Mouse (Mus musculus) neural tube, embryonic 12.5 days (tissue): Measurements from ENCODE around the gene 4930412O13Rik. TPM values are rescaled to one million over a fixed set of nuclear protein-coding genes. Genes with fewer than 3 reads are reported as not detected.

Source experiments
- ATAC-seq: fragments of 200-750 bp; cut with Nextera tagmentation; 2 replicates; pipeline ENCODE4 v1.8.0; 2017; ENCODE audit warnings: low read depth, mild to moderate bottlenecking, moderate TSS enrichment, moderate library complexity; ENCODE audit not compliant: low FRiP score
- H3K27ac ChIP-seq: fragments of 300-500 bp; sonication (generic); 2 replicates; pipeline ENCODE4 v1.5.1; 2016
- H3K27me3 ChIP-seq: fragments of 300-500 bp; sonication (generic); replicated peaks from 2 replicates; pipeline ENCODE4 v1.6.1; 2016; ENCODE audit warnings: mild to moderate bottlenecking
- H3K36me3 ChIP-seq: fragments of 300-500 bp; sonication (generic); 2 replicates; pipeline ENCODE4 v1.6.1; 2016; ENCODE audit warnings: mild to moderate bottlenecking
- H3K4me1 ChIP-seq: fragments of 300-500 bp; sonication (generic); 2 replicates; pipeline ENCODE4 v1.6.1; 2016
- H3K4me2 ChIP-seq: fragments of 300-500 bp; sonication (generic); replicated peaks from 2 replicates; pipeline ENCODE4 v1.6.1; 2016; ENCODE audit warnings: mild to moderate bottlenecking
- H3K4me3 ChIP-seq: fragments of 300-500 bp; sonication (generic); 2 replicates; pipeline ENCODE4 v1.5.1; 2016
- H3K9ac ChIP-seq: fragments of 300-500 bp; sonication (generic); 2 replicates; pipeline ENCODE4 v1.6.1; 2016; ENCODE audit warnings: mild to moderate bottlenecking
- H3K9me3 ChIP-seq: fragments of 300-500 bp; sonication (generic); 2 replicates; pipeline ENCODE4 v1.6.1; 2016; ENCODE audit warnings: mild to moderate bottlenecking
- WGBS: fragments of 180-500 bp; shearing (Covaris S2); methylation state at CpG from one replicate; pipeline ENCODE4 v1.1.7; 2016; 5-methylcytosine and 5-hydroxymethylcytosine counted together
- polyA plus RNA-seq: library from polyadenylated mRNA; unstranded; fragments of >200 nt; fragmentation: Nextera tagmentation; extraction: Ambion mirVana; gene quantifications from 2 replicates; pipeline ENCODE4 v1.2.1, GENCODE M21; 2016

4930412O13Rik gene
- polyA plus RNA-seq: 0.23 and 0.72 TPM in 2 replicates

DNA sequence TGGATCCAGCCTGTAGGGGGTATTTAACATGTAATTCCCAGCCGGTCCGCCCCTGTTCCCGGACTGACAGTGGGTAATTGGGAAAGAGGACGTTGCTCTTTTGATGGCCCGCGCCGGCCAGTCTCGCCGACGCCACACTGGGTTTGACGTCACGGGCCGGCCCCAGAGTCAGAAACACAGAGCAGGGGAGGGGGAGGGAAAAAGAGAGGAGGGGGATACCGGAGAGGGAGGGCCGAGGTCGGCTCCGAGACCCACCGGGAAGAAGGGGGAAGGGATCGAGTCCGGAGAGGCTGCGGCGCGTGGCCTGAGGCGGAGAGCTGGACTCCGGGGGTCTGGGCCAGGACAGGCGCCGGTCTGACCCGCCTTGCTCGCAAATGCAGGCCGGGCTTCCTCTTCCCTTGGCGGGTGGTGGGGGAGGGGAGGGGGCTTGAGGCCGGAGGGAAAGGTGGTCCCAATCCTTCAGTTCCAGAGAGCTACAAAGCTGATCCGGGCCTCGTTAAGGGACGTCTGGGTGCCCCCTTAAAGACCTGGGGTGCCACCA is at the start of gene 4930412O13Rik:
Gene 4930412O13Rik, plus strand, starts transcription at position 202 of the 541 bp plus-strand sequence.
- Histone ChIP-seq H3K4me1 (peaks cover 32% of the 10 kb centered on the region), H3K27ac (no peak within 1 kb of the TSS), H3K27me3 (peaks cover 94% of the 10 kb centered on the region), H3K9me3 (no peaks in the 10 kb centered on the region), H3K36me3 (no peaks in the 10 kb centered on the region), H3K4me3 (peak within 1 kb of the TSS; percentile 20), H3K9ac (0 out of 2 replicates have a peak within 1 kb of the TSS, but pooled peaks have one; percentile 21), H3K4me2 (peak within 1 kb of the TSS; percentile 78)
- no peak for ATAC-seq
- WGBS: under 1% methylated on average over 34 of the region's 35 CpGs

DNA sequence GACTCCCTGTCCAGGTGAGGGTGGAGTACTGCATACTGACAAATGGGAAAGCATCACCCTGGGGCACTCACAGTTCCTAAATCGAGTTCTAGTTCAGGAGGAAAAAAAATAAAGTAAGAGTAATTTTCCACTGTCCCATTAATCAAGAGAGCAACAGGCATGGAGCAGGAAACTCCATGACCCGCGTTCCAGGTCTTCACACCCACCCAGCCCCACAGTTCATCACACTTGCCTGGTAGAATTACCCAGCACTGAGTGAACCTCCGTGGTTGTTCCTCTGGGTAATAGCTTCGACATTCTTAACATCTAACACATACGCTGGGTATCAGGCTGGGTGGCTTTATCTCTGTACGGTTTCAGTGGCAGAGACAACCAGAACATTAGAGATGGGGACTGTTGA is 47.3 kb upstream of the 4930412O13Rik start:
- no peak overlapping the region for H3K4me2 ChIP-seq
- H3K27ac ChIP-seq: no peak overlapping the region
- no peak for ATAC-seq
- H3K9ac ChIP-seq: no peak overlapping the region
- no peaks in the 10 kb centered on the region for H3K27me3 ChIP-seq
- H3K4me1 ChIP-seq: no peaks in the 10 kb centered on the region
- no peak overlapping the region for H3K4me3 ChIP-seq
- no peaks in the 10 kb centered on the region for H3K36me3 ChIP-seq
- no peaks in the 10 kb centered on the region for H3K9me3 ChIP-seq
- 86% methylated on average over 7 of the region's 7 CpGs for WGBS

DNA sequence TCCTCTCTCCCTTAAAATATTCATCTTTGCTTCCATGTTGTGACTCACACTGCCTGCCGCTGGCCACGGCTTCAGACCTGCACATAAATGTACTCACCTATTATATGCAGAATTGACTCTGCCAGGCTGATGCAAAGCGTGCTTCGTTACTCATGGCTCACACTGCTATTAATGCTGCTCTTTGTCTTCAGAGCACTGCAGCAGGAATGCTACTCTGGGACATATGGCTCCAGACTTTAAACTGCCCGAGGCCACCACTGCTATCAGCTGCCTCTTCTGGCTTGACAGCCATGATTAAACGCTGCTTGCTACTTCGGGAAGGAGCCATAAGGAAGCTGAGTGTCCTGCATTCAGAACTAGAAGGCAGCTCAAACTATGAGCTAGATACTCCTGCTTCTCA is 45.9 kb upstream of the 4930412O13Rik start:
- Histone ChIP-seq H3K9ac (no peak overlapping the region), H3K9me3 (no peaks in the 10 kb centered on the region), H3K4me2 (no peak overlapping the region), H3K4me1 (no peaks in the 10 kb centered on the region), H3K36me3 (no peaks in the 10 kb centered on the region), H3K4me3 (no peak overlapping the region), H3K27ac (no peak overlapping the region), H3K27me3 (no peaks in the 10 kb centered on the region)
- 52% methylated on average over 7 of the region's 7 CpGs for WGBS
- ATAC-seq: no peak

DNA sequence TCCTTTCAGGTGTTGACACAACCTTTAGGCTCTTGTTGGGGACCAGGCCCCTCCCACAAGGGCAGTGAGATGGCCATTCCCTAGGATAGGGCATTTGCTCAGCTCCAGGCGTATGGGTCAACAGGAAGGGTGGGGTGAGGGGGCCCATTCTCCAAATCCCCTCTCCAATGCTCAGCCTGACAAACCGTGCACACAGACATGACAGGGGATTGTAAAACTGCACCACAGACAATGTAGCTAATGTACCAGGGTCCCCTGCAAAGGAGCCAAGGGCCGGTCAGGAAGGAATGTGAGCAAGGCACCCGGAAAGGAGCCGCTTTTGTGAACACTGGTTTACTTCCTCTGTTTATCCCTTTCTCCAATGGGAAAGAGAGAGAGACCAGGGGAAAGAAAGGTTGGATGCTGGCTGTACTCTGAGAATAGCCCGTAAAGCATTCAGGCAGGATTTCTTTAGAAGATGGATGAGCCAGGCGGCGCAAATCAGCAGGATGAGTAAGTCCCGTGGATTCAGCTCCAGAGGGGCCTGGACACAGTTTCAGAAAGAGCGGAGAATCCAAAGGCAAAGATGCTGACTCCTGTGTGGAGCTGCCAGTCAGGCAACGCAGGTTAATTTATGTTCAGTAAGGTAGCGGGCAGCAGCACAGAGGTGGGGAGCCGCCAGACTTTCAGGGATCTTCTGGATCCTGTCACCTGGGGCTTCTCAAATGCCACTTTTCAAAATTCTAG is 28.0 kb upstream of the 4930412O13Rik start:
- peak; percentile 72 for ATAC-seq
- Histone ChIP-seq H3K27ac (no peak overlapping the region), H3K4me1 (peaks cover 8% of the 10 kb centered on the region; the same call in 1 of the 2 replicates), H3K4me3 (no peak overlapping the region), H3K9me3 (no peaks in the 10 kb centered on the region), H3K27me3 (no peaks in the 10 kb centered on the region), H3K36me3 (no peaks in the 10 kb centered on the region), H3K4me2 (peak overlapping the region; percentile 40), H3K9ac (no peak overlapping the region)
- 13% methylated on average over 13 of the region's 13 CpGs for WGBS

DNA sequence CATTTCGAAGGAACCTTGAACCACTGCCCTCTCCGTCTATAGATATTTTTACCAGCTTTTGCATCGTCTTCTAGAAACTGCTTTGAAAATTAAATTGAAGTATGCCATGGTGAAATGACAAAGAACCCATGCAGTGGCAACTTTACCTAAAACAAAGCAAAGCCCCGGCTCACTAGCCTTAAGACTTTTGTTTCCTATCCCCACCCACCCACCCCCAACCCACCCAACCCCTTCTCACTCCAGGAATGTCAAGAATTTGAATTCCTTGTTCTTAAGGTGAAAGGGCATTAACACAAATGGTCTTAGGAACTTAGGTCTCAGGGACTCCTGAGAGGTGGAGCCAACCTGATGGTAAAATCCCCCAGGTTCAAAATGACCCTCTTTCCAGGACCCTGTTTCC is 25.2 kb upstream of the 4930412O13Rik start:
- H3K9ac ChIP-seq: no peak overlapping the region
- H3K4me1 ChIP-seq: peaks cover 8% of the 10 kb centered on the region; the same call in 1 of the 2 replicates
- WGBS: 39% methylated on average over 4 of the region's 4 CpGs
- H3K4me3 ChIP-seq: no peak overlapping the region
- no peaks in the 10 kb centered on the region for H3K9me3 ChIP-seq
- H3K36me3 ChIP-seq: no peaks in the 10 kb centered on the region
- ATAC-seq: no peak
- H3K27ac ChIP-seq: no peak overlapping the region
- no peak overlapping the region for H3K4me2 ChIP-seq
- H3K27me3 ChIP-seq: no peaks in the 10 kb centered on the region

DNA sequence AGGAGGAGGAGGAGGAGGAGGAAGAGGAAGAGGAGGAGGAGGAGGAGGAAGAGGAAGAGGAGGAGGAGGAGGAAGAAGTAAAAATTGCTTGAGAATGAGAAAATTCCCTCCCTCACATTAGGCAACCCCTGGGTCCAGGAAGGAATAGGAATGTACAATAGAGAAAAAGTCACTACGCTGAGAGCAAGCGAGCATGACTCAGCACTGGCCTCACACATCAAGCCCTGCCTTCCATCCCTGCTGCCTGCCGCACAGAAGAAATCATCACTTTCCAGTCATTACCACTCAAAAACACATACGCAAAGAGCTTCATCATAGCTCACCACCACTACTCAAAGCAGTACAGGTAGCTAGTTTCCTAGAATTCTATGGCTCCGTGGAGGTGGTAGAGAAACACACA is 20.4 kb upstream of the 4930412O13Rik start:
- no peak overlapping the region for H3K4me3 ChIP-seq
- H3K4me1 ChIP-seq: no peaks in the 10 kb centered on the region
- H3K27ac ChIP-seq: no peak overlapping the region
- H3K9me3 ChIP-seq: no peaks in the 10 kb centered on the region
- no peak overlapping the region for H3K4me2 ChIP-seq
- ATAC-seq: no peak
- H3K27me3 ChIP-seq: no peaks in the 10 kb centered on the region
- H3K9ac ChIP-seq: no peak overlapping the region
- H3K36me3 ChIP-seq: no peaks in the 10 kb centered on the region
- 87% methylated on average over 5 of the region's 5 CpGs for WGBS

DNA sequence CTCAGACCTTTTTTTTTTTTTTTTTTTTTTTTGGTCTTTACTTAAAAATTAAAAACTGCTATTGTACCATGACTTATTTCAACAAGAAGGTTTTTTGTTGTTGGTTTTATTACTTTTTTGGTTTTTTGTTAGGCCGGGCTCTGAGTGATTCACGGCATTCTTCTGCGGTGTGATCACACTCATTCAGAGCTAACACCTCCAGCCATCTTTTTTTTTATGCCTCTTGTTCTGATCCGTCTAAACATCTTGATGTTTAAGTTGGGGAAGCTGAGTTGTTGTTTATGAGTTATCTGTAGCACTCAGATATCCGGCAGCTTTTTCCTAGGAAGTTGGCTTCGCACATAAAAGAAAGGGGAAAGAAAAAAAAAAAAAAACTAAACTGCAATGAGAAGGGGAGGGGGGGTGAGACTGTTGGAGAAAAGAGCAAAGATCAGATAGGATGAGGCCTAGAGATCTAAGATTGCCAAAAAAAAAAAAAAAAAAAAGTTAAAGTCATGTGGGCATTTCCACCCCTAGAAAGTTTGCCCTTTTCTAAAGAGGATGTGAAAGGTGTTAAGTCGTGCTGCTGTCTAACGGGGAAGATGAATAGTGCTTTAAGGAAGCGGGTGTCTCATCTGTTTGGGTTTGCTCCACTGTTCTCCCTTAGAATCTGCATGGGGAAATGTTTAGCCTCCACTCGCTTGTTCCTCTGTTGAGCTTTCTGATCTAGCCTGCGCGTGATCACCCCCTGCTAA is 13.8 kb upstream of the 4930412O13Rik start:
- Histone ChIP-seq H3K9ac (no peak overlapping the region), H3K4me1 (no peaks in the 10 kb centered on the region), H3K27me3 (peaks cover 21% of the 10 kb centered on the region), H3K4me3 (no peak overlapping the region), H3K9me3 (no peaks in the 10 kb centered on the region), H3K4me2 (no peak overlapping the region), H3K36me3 (no peaks in the 10 kb centered on the region), H3K27ac (no peak overlapping the region)
- WGBS: 53% methylated on average over 12 of the region's 12 CpGs
- no peak for ATAC-seq

DNA sequence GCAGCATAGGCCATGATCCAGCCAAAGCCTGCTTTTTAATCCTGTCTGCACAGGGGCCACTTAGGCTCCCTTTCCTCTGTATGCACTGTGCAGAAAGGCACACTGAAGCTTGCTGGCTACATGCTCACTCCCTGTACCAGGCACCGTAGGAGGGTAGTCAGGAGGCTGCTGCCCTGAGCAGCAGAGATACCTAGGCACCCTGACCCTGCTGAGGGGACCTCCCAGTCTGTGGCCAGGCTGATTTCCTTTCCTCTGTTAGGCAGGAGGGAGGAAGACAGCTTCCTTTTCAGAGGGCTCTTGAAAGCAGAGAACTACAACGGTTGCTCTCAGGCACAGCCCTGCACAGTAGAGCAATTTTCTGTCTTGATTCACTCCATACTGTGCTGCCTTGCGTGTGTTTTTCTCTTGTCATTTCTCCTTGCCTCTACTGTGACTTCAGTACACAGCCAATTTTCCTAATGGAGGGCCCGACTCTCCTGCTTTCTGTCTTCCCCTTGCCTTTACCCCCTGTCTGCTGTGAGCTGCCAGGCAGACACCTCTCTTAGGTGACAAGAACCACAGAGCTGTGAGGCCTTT is 9.8 kb upstream of the 4930412O13Rik start:
- no peak overlapping the region for H3K9ac ChIP-seq
- WGBS: 18% methylated on average over 4 of the region's 4 CpGs
- no peak overlapping the region for H3K27ac ChIP-seq
- H3K4me2 ChIP-seq: no peak overlapping the region
- no peak for ATAC-seq
- H3K4me1 ChIP-seq: no peaks in the 10 kb centered on the region
- H3K36me3 ChIP-seq: no peaks in the 10 kb centered on the region
- H3K27me3 ChIP-seq: peaks cover 58% of the 10 kb centered on the region
- no peaks in the 10 kb centered on the region for H3K9me3 ChIP-seq
- H3K4me3 ChIP-seq: no peak overlapping the region

DNA sequence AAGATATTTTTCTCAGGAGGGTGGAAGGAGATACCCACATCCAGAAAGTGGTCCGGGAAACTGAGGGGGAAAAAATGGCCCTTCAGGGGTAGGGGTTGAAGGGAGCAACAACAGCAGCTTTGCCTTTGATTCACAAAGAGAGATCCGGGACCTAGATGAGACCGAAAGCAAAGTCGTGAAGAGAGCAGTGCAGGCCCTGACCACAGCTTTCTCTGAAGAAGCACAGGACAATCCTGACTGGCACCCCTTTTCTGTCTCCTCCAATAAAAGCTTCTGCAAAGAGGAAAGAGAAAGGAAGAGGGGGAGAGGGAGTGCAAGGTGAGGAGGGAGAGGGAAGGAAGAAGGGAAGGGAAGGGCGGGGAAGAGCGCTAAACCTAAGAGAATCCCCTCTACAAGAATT is 9.3 kb upstream of the 4930412O13Rik start:
- no peaks in the 10 kb centered on the region for H3K4me1 ChIP-seq
- WGBS: 20% methylated on average over 6 of the region's 6 CpGs
- ATAC-seq: no peak
- H3K9ac ChIP-seq: no peak overlapping the region
- H3K27ac ChIP-seq: no peak overlapping the region
- H3K36me3 ChIP-seq: no peaks in the 10 kb centered on the region
- no peaks in the 10 kb centered on the region for H3K9me3 ChIP-seq
- H3K27me3 ChIP-seq: peaks cover 60% of the 10 kb centered on the region
- H3K4me3 ChIP-seq: no peak overlapping the region
- no peak overlapping the region for H3K4me2 ChIP-seq

DNA sequence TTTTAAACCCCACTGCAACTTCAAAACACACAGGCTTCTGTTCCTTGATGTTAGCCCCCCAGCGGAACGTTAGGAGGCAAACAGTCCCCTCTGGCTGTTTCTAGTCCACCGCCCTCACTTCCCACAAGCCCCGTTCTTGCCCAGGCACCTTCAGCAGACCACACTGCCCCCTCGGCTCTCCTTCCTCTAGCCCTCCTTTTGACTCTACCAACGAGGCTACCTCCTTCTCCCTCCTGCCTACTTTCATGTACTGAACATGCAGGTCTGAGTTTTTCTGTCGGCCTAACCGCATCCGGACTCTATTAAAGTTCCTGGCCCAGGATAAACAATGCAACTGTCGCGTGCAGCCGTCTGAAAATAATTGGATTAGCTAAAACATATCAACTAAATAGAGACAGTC is 8.4 kb upstream of the 4930412O13Rik start:
- no peaks in the 10 kb centered on the region for H3K4me1 ChIP-seq
- H3K27ac ChIP-seq: no peak overlapping the region
- no peaks in the 10 kb centered on the region for H3K9me3 ChIP-seq
- no peak overlapping the region for H3K9ac ChIP-seq
- peaks cover 67% of the 10 kb centered on the region for H3K27me3 ChIP-seq
- ATAC-seq: no peak
- WGBS: 3% methylated on average over 12 of the region's 12 CpGs
- H3K4me3 ChIP-seq: no peak overlapping the region
- no peaks in the 10 kb centered on the region for H3K36me3 ChIP-seq
- H3K4me2 ChIP-seq: peak overlapping the region; percentile 23

DNA sequence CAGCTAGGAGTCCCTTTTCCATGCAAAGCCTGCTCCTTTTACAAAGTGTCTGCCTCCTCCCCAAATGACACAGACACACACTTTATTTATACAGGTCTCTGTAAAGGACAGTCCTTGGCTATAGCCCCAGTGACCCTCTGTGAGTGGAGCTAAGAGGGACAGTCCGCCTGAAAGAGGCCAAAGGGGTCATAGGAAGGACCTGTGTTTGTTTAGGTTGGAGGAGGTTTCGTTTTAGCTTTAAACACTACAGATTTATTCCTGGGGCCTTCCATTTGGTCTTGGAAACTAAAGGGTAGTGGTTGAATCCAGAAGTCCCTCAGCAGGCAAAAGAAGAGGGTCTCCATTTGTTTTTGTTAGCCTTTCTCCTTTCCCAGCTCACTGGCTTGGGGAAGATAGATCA is 7.3 kb upstream of the 4930412O13Rik start:
- no peak overlapping the region for H3K9ac ChIP-seq
- H3K27ac ChIP-seq: no peak overlapping the region
- H3K36me3 ChIP-seq: no peaks in the 10 kb centered on the region
- no peak overlapping the region for H3K4me2 ChIP-seq
- no peak for ATAC-seq
- H3K4me1 ChIP-seq: peaks cover 7% of the 10 kb centered on the region
- peaks cover 76% of the 10 kb centered on the region for H3K27me3 ChIP-seq
- 17% methylated on average over 2 of the region's 2 CpGs for WGBS
- H3K4me3 ChIP-seq: no peak overlapping the region
- no peaks in the 10 kb centered on the region for H3K9me3 ChIP-seq
